Mouse (Mus musculus): ENCODE measurements around the gene Slc2a4.
"Not testable (repeated sequence)": the region's sequence is repeated elsewhere in the genome, so short reads cannot be mapped to it uniquely, and the experiment has no call there.

The Slc2a4 gene

DNA sequence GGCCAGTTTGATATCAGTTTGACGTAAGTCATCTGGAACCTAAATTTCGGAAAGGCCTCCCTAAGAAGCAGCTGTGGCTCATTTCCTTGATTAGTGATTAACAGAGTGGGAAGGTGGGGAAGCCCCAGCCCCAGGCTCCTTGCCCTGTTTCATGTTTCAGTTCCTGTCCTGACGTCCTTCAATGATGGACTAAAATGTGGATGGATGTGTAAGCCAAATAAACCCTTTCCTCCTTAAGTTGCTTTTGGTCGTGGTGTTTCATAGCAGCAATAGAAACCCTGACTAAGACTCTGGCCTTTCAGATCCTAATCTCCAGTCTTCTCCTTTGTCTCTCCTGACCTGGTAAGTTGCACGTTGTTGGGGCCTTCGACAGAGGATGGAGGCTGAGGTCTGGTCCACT is 22.2 kb upstream of the Slc2a4 start:
- DNase-seq, result no peak

DNA sequence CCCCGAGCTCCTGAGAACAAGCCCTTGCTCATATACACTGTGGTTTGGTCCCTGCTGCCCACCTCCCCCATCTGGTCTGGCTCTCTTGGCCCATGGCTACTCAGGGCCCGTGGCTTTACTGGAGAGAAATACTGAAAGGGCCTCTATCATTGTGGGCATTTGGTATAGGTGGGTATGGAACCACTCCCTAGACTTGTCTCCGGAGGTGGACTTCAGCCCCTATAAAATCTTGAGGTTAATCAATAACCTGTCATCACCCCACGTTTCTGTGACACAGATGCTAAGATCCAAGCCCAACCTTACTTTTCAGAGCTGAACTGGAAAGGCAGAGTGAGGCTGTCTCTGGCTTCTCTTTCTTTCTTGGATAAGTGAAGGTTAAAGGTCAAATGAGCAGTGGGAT is 20.8 kb upstream of the Slc2a4 start:
- no peak for DNase-seq

DNA sequence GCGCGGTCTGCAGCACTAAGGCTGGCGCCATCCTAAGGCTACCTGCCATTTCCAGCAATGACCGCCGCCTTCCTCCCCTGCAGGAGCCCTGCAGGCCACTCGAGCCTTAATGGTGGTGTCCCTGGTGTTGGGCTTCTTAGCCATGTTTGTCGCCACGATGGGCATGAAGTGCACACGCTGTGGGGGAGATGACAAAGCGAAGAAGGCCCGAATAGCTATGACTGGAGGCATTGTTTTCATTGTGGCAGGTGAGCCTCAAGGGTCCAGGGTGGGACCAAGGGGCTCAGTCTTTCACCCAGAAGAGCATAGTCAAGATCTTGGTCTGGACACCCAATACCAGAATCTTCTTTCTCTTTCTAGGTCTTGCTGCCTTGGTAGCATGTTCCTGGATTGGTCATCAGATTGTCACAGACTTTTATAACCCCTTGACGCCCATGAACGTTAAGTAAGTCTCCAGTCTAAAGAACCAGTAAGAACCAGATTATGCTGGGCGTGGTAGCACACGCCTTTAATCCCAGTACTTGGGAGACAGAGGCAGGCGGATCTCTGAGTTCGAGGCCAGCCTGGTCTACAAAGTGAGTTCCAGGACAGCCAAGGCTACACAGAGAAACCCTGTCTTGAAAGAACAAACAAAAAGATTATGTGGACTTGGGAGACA is 19.0 kb upstream of the Slc2a4 start:
- DNase-seq, result no peak

DNA sequence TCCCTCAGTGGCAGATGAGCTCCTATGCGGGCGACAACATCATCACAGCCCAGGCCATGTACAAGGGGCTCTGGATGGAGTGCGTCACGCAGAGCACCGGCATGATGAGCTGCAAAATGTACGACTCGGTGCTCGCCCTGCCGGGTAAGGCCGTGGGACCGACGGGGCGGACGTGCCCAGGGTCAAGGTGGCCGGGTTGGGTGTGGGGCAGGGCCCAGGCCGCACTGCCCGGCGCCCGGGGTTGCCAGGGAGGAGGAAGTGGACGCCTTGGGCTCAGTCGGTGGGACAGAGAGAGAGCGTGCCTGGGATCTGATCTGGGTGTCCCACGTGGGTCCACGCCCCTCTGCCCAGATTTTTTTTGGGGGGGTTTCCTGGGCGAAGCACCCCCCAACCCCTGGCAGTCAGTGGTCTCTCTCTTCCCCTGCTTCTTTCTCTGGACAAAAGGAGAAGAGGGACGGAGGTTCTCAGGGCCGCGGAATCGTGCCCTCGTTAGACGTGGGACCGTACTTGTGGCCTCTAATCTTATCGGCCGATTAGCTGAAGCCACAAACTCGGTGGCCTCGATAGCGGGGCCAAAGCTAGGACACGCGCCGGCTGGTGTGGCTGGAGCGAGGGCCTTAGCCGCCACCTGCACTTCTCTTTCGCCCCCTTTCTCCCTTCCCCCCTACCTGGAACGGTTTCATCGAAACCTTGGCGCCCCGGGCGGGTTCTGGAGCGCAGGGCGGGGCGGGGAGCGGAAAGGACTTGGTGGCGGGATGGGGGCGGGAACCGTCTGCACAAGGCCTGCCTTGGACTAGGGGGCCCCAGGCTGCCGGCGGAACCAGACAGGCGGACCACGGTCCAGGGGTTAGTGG is 18.2 kb upstream of the Slc2a4 start:
- DNase-seq, result peak; percentile 31 to 50

DNA sequence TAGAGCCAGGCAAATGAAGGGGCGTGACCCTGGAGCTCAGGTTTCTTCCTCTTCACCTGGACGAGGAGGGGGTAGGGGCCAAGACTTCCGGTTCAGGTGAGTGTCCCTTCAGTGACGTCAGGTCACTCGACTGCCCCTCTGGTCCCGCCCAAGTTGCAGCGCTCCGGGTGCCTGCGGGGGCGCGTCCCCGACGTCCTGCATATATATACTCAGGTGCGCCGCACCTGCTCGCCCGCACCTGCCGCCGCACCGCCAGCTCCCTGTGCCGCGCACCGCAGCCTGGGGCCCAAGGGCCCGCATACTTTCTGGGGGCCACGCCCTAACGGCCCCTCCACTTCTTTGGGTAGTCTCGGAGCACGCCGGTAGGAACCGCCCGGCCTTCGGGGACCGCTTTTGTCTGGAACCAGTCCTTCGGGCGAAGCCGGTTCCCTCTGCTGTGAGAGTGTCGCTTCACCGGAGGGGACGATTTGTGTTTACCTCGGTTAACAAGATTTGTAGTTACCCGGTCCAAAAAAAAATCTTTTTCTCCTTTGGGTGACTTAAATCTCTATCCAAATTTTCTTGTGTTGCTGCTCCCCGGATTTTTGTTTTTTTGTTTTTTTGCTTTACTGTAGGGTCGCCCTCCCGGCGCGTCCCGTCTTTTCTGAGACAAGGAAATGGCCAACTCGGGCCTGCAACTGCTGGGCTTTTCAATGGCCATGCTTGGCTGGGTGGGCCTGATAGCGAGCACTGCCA is 17.4 kb upstream of the Slc2a4 start:
- peak; percentile 63 to 80 for DNase-seq

DNA sequence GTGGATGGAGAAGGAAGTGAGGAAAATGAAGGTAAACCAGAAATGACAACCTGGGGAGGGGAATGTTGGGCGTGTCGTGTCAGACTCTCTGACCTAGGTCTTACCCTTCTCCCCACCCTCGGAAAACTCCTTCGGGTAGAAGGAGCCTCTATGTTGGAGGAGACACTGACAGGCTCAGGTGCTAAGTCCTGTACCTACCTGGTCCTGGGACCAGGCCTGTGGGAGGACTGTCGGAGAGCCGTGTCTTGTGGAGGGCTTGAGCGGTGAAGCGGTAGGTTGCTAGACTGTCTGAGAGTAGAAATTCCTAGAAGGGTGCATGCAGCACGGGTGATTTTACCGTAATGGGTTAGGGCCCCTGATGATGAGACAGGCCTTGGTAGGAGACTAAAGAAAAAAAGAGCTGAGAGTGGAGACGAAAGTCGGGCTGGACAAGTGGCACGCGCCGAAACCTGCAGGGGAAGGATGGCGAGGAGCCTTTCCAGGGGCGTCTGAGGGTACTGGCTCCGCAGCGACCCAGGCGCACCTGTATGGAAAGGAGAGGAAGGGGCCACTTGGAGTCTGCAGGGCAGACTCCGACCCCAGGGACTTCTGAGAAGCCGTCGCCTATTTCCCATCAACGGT is 16.8 kb upstream of the Slc2a4 start, which contains the start of gene Cldn7:
TSS of gene Cldn7 (plus strand) at position 130 of the 621 bp plus-strand sequence.
- no peak for DNase-seq

DNA sequence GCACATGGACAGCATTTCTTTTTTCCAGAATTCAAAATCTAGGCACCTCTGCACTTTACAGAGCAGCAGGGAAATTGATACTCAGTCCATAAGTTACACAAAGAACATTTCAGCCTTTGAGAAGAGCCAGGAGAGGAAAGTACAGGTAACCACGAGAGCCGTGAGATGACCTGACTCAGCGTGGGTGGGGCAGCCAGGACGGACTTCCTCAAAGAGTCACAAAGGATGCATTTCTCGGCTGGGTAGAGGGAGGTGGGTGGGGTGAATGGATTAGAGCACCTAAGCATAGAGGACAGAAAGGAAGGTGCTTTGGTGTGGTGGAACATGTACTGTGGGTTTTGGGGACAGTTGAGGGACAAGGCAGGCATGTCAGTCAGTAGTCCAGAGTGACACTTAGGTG is 13.9 kb upstream of the Slc2a4 start:
- DNase-seq, result no peak

DNA sequence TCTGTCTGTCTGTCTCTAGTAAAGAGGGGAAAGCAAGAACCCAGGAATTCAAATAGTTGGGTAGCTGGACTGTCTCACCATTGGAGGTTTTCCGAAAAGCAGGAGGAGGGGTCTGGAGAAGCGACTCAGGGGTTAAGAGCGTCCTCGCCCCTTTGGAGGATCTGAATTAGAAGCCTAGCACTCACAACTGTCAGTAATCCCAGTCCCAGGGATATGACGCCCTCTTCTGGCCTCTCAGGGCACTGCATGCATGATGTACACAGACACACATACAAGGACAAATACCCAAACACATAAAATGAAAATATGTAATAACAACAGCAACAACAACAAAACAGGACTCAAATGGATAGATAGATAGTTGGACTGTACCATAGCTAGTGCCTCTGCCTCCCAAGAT is 12.6 kb upstream of the Slc2a4 start:
- DNase-seq, result no peak

DNA sequence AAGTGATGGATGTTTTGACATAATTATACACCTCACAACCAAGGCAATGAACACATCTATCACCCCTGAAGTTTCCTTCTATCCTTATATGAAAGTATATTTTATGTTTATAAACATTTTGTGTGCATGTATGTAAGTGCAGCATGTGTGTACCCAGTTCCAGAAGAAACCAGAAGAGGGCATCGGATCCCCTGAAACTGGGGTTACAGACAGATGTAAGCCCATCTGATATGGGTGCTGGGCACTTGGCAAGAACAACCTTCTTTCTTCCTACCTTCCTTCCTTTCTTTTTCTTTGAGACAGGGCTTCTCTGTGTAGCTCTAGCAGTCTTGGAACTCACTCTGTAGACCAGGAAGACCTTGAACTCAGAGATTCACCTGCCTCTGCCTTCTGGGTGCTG is 8.2 kb upstream of the Slc2a4 start:
- DNase-seq, result no peak

DNA sequence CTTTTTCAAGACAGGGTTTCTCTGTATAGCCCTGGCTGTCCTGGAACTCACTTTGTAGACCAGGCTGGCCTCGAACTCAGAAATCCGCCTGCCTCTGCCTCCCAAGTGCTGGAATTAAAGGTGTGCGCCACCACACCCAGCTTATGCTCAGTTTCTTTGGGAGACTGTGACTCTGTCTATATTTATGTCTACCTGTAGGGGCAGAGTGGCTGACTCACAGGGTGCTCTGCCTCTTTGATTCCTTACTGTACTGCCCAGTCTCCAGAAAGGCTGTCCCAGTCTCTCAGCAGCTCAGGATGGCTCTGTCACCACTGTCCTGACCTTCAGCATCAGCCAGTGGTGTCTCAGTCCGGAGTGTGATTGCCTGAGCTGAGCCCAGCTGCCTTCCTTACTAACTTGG is 7.6 kb upstream of the Slc2a4 start:
- not testable (repeated sequence) for DNase-seq

DNA sequence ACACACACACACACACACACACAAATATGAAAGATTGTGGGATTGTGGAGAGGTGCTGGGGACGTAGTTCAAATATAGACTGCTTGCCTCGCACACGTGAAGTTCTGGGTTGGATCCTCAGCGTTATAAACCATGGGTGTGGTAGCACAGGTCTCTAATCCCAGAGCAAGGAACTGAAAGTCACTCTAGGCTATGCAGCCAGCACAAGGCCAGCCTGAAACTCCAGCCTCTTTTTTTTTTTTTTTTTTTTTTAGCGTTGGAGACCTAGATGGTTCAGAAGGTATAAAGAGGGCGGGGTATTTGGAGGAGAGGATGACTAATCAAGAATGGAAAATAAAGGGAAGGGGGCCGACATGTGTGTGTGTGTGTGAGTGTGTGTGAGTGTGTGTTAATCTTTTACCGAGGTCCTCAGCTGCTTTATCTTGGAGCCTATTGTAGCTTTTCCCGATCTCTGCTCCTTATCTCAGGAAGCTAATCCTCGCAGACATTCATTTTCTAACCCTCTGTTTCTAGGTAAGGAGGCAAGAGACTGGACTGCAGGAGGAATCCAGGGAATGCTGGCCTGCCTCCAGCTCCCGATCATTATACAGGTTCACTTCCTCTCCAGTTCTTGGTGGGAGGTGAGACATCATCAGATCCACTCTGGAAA is 5.4 kb upstream of the Slc2a4 start:
- no peak for DNase-seq

DNA sequence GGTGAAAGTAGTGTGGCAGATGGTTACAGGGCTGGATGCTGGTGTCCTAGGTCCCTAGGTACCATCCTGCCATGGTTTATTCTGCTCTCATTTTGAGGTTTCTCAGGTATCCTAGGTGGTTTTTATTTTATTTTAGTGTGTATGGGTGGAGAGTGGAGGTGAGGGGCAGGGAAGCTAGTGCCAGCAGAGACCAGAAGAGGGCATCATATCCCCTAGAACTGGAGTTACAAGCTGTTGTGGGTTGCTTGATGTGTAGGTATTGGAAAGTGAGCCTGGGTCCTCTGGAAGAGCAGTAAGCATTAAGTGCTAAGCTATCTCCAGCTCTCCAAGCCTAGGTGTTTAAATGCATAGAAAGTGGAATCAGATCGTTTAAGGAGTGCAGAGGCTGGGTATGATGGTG is 4.3 kb upstream of the Slc2a4 start:
- DNase-seq, result no peak

DNA sequence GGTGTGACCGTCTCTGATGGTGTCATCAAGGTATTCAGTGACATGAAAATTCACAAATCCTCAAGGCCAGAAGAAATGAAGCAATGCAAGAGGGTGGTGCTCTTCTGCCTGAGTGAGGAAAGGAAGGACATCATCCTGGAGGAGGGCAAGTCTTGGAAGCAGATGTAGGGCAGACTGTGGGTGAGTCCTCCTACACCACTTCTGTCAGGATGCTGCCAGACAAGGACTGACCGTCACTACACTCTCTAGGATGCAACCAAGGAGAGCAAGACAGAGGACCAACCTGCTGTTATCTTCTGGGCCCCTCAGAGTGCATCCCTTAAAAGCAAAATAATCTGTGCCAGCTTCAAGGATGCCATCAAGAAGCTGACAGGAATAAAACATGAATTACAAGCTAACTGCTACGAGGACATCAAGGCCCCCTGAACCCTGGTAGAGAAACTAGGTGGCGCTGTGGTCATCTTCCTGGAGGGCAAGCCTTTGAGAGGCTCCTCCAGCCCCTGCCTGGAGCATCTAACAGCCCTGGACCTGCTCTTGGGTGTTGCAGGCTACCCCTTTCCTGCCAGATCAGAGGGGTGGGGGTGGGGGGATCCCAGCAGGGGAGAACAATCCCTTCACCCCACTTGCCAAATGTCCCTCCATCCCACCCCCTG is 2.9 kb upstream of the Slc2a4 start:
- DNase-seq, result no peak

DNA sequence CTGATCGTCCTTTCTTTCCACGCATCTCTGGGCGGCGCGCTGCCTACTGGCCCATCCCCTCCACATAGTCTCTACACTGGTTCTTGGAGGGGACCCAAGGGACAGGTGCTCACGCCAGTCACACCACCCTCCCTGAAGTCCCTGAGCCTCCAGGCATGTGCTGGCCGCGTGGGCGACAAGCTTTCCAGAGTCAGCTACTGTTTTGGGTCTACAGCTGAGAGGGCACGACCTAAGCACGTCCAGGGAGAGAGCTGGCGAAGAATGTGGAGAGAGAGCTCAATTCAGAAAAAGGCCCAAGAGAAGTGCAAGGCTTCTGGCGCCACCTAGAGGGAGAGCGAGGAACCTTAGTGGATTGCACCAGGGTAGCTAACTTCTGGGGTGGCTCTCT is 769 bp upstream of the Slc2a4 start:
- DNase-seq, result peak; percentile 86 to 94

DNA sequence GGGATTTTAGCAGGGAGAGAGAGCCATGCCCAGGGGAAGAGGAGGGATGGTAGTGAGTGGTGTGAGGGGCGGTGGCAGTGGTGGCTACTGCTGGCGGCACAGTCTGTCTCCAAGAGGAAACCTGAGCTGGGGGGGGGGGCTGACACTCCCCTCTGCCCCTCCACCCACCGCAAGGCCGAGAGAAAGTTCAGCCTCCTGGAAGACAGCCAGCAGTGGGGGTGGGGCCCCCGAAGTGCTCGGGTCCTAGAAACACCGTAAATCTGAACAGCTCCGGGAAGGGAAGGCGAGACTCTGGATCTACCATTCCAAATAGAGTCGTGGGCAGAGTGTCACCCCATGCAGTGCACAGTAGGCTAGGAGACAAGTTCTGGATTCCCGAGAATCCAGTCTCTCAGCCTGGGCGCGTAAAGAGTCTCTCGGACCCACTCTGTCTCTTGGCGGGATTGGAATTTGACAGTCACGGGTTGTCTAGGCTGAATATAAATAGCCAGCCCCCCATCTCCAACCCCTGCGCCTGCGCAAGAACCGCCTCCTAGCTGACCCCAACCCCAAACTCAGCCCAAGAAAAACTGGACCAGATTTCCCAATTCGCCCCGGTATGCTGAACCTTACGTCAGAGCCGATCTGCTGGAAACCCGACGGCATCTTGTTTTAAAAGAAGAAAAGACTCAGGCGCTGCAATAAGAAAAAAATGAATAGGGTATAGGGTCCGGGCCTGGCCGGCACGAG is 487 bp downstream of the Slc2a4 start:
- peak; percentile 51 to 60 for DNase-seq

DNA sequence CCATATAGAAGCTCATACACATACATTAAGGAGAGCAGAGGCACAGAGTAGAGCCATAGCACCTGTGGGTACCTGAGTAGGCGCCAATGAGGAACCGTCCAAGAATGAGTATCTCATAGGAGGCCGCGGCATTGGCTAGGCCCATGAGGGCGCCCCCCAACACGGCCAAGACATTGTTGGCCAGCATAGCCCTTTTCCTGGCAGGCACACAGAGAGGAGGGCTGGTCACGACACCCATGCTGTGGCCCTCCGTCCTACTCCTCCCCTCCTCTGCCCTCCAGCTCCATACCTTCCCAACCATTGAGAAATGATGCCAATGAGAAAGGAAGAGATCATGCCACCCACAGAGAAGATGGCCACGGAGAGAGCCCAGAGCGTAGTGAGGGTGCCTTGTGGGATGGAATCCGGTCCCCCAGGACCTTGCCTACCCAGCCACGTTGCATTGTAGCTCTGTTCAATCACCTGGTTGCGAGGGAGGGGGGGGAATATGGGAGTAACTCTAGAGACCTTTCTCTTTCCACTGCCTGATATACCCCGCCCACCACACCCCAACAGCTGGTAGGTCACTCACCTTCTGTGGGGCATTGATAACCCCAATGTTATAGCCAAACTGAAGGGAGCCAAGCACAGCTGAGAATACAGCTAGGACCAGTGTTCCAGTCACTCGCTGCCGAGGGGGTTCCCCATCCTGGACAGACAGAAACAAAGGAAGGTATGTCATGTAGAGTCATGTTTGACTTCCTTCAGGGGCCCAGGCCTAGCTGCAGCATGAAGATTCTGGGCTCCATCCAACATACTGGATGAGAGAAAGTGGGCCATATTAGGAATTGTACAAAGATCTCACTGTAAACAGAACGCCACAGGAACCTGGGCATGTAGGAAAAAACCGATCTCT is 1.7 kb downstream of the Slc2a4 start:
- DNase-seq, result no peak

DNA sequence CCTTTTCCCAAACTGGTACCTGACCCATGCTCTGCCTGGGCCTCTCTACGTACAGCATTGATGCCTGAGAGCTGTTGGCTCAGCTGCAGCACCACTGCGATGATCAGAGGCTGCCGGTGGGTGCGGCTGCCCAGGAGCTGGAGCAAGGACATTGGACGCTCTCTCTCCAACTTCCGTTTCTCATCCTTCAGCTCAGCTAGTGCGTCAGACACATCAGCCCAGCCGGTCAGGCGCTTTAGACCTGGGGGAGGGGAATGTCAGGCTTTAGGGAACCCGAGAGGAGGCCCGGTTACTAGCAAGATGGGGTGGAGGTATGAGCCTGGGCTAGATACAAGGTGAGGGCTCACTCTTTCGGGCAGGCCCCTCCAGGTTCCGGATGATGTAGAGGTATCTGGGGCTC is 2.8 kb downstream of the Slc2a4 start:
- DNase-seq, result no peak

DNA sequence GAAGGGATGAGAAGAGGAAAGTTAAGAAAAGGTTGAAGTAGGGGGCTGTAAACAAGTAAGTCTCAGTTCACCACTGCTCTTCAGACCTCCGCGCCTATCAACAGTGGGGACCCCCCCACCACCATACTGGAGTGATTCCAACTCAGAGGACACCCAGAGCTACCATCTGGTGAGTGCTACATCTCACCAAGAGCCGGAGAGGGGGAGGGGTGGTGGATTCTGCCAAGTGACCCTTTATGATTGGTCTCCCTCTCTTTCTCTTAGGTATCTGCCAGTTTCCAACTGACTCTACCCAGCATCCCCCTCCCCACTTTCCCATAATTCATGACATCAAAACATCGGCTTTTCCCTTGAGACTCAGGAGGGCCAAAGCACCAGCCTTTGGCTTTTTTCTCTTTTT is 7.0 kb downstream of the Slc2a4 start:
- DNase-seq, result no peak

DNA sequence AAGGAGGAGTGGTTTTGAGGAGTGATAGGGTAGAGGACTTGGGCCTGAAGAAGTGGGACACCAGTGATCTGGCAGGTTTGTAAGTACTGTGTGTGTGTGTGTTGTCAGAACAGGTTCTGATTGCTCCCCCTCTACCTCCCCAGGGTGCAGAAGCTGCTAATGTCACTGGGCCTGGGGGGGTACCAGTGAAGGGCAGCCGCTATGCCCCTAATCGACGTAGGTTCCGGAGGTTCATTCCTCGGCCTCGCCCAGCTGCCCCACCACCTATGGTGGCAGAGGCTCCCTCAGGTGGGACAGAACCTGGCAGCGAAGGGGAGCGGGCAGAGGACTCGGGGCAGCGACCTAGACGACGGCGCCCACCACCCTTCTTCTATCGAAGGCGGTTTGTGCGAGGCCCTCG is 8.3 kb downstream of the Slc2a4 start:
- no peak for DNase-seq

DNA sequence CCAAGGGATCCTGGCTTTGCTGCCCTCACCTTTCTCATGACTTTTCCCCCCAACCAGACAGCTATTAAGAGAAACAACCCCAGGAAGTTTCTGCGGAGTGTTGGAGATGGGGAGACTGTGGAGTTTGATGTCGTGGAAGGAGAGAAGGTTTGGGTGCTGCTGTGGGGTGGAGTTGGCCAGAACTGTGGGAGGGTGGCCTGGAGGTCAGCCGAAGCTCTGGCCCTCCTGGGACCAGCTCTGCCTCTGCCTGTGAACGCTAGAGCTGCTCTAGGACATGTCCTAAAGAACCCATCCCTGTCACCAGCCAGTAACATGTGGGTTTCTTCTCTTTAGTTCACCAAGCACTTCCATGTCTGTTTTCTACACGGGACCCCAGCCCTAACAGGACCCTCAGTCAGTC is 8.8 kb downstream of the Slc2a4 start:
- no peak for DNase-seq

All from kidney, adult 8-10 months (tissue).